Mouse (Mus musculus): ENCODE results near the gene Sema3e. TPM values are rescaled to one million over a fixed set of nuclear protein-coding genes. Genes with fewer than 3 reads are reported as not detected.

Gene Sema3e
- polyA plus RNA-seq, 1 experiment from 2014 or later, result 0.36 TPM

- Histone ChIP-seq H3K4me1 (ENCODE audit: control insufficient read depth, insufficient read depth, low read length) (no peaks in the 10 kb centered on the region), H3K4me2 (ENCODE audit: low read depth, severe bottlenecking) (no peak overlapping the region), H3K4me3 (ENCODE audit: low read depth, low read length) (no peak overlapping the region), H3K27me3 (ENCODE audit: control insufficient read depth, insufficient read depth, low read length) (no peaks in the 10 kb centered on the region), H3K9me3 (ENCODE audit: control insufficient read depth, low read length) (no peaks in the 10 kb centered on the region), H3K27ac (replicated peaks; ENCODE audit: low read depth, low read length) (no peak overlapping the region), H3K9ac (ENCODE audit: low read length) (no peak overlapping the region), H3K36me3 (ENCODE audit: control insufficient read depth, insufficient read depth, low read length) (no peaks in the 10 kb centered on the region)
- peak; percentile 58 for DNase-seq (ENCODE audit: low spot score)
- WGBS, result 39% methylated on average over 8 of the region's 8 CpGs
- ATAC-seq (ENCODE audit: insufficient number of reproducible peaks, low FRiP score, low TSS enrichment, low read depth), result no peak
Measured at GRCm38 (mm10) chr5:14252583-14252982, 227.5 kb downstream of the Sema3e start.

GRCm38 (mm10) chr5:14253328-14253727 is 228.3 kb downstream of the Sema3e start:
- Histone ChIP-seq H3K27me3 (ENCODE audit: control insufficient read depth, insufficient read depth, low read length) (no peaks in the 10 kb centered on the region), H3K4me3 (ENCODE audit: low read depth, low read length) (no peak overlapping the region), H3K36me3 (ENCODE audit: control insufficient read depth, insufficient read depth, low read length) (no peaks in the 10 kb centered on the region), H3K9ac (ENCODE audit: low read length) (no peak overlapping the region), H3K27ac (replicated peaks; ENCODE audit: low read depth, low read length) (no peak overlapping the region), H3K4me1 (ENCODE audit: control insufficient read depth, insufficient read depth, low read length) (no peaks in the 10 kb centered on the region), H3K4me2 (ENCODE audit: low read depth, severe bottlenecking) (no peak overlapping the region), H3K9me3 (ENCODE audit: control insufficient read depth, low read length) (no peaks in the 10 kb centered on the region)
- WGBS, result 86% methylated on average over 1 of the region's 1 CpGs
- ATAC-seq (ENCODE audit: insufficient number of reproducible peaks, low FRiP score, low TSS enrichment, low read depth) (no peak), DNase-seq (ENCODE audit: low spot score) (peak; percentile 47)

GRCm38 (mm10) chr5:14260156-14260555 is 235.1 kb downstream of the Sema3e start:
- ATAC-seq (ENCODE audit: insufficient number of reproducible peaks, low FRiP score, low TSS enrichment, low read depth), result no peak
- no peak overlapping the region for H3K4me3 ChIP-seq (ENCODE audit: low read depth, low read length)

GRCm38 (mm10) chr5:14267400-14267799 is 242.3 kb downstream of the Sema3e start:
- H3K27ac ChIP-seq (replicated peaks; ENCODE audit: low read depth, low read length), result no peak overlapping the region
- no peaks in the 10 kb centered on the region for H3K36me3 ChIP-seq (ENCODE audit: control insufficient read depth, insufficient read depth, low read length)
- no peak overlapping the region for H3K4me3 ChIP-seq (ENCODE audit: low read depth, low read length)
- no peaks in the 10 kb centered on the region for H3K4me1 ChIP-seq (ENCODE audit: control insufficient read depth, insufficient read depth, low read length)
- DNase-seq (ENCODE audit: low spot score), result no peak
- no peaks in the 10 kb centered on the region for H3K9me3 ChIP-seq (ENCODE audit: control insufficient read depth, low read length)
- no peaks in the 10 kb centered on the region for H3K27me3 ChIP-seq (ENCODE audit: control insufficient read depth, insufficient read depth, low read length)
- no peak for ATAC-seq (ENCODE audit: insufficient number of reproducible peaks, low FRiP score, low TSS enrichment, low read depth)
- no peak overlapping the region for H3K4me2 ChIP-seq (ENCODE audit: low read depth, severe bottlenecking)
- 77% methylated on average over 2 of the region's 2 CpGs for WGBS
- no peak overlapping the region for H3K9ac ChIP-seq (ENCODE audit: low read length)

More at GRCm38 (mm10) chr5:14260156-14260555, 235.1 kb downstream of the Sema3e start:
- Histone ChIP-seq H3K27me3 (ENCODE audit: control insufficient read depth, insufficient read depth, low read length) (no peaks in the 10 kb centered on the region), H3K9ac (ENCODE audit: low read length) (no peak overlapping the region), H3K27ac (replicated peaks; ENCODE audit: low read depth, low read length) (no peak overlapping the region), H3K4me1 (ENCODE audit: control insufficient read depth, insufficient read depth, low read length) (no peaks in the 10 kb centered on the region), H3K4me2 (ENCODE audit: low read depth, severe bottlenecking) (no peak overlapping the region), H3K9me3 (ENCODE audit: control insufficient read depth, low read length) (no peaks in the 10 kb centered on the region), H3K36me3 (ENCODE audit: control insufficient read depth, insufficient read depth, low read length) (no peaks in the 10 kb centered on the region)
- WGBS, result 88% methylated on average over 4 of the region's 4 CpGs
- DNase-seq (ENCODE audit: low spot score), result no peak

Other genes with a start within 250 kb of the Sema3e start
- not detected in 2 replicates for gene Speer3, start 233.7 kb upstream of the Sema3e start, polyA plus RNA-seq (2014; fragmentation: Nextera tagmentation; extraction: Ambion mirVana)